Mouse (Mus musculus) heart, postnatal 25 days (tissue): ENCODE results near the gene Defb19. TPM values are rescaled to one million over a fixed set of nuclear protein-coding genes. Genes with fewer than 3 reads are reported as not detected.

Experiments
- DNase-seq: peaks from one replicate; pipeline ENCODE4 v3.0.0; 2022; ENCODE audit warnings: low spot score
- intact Hi-C: fragments of 180-260 bp; cut with DNase I; formaldehyde crosslinking; loops from one replicate; pipeline ENCODE4 v1.15.1; 2025
- total RNA-seq, 2 experiments: library from RNA; stranded (reverse); gene quantifications; 2 replicates each; pipeline ENCODE4 v1.2.3; 2021

Gene Defb19
- total RNA-seq, 2 experiments from 2014 or later, result not detected

DNA sequence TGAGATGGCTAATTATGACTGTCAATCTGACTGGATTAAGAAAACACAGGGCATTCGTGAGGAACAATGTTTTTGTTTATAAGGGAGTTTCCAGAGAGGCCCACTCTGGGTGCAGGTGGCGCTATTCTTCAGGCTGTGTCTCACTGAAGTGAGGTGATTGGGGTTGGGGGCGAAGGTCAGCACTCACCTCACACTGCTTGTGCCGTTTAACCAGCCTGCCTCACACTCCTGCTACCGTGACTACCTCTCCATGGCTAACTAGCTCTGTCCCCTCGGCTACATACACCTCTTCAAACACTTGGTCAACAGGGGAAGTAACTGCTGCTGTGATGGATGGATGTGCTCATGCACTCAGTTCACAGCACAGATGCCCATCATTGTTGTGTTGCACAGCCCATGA lies 8.9 kb upstream of the Defb19 start:
- intact Hi-C loops, result loop anchor here (5.0 kb wide), 1 partner anchor 137 kb away; no protein-coding TSS in a partner anchor

DNA sequence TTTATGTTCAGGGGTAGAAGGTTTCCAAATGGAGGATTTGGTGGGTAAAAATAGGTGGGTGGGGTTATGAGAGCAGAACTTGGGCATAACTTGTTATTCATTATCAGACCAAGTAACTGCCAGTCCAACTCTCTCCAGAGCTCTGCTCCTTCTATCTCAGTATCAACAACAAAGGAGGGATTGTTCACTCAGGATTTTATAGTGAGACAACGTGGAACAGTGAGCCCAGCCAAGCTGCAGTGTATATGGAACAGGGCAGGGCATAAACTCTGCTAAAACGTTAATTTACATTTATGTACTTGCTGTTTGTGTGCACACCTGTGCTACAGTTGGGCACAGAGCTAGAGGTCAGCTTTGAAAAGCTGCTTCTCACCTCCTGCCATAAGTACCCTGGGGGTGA lies 8.3 kb upstream of the Defb19 start:
- intact Hi-C loops, result loop anchor here (5.0 kb wide), 1 partner anchor 136 kb away; no protein-coding TSS in a partner anchor
- no peak for DNase-seq

More for the DNA sequence above, 8.9 kb upstream of the Defb19 start:
- no peak for DNase-seq

DNA sequence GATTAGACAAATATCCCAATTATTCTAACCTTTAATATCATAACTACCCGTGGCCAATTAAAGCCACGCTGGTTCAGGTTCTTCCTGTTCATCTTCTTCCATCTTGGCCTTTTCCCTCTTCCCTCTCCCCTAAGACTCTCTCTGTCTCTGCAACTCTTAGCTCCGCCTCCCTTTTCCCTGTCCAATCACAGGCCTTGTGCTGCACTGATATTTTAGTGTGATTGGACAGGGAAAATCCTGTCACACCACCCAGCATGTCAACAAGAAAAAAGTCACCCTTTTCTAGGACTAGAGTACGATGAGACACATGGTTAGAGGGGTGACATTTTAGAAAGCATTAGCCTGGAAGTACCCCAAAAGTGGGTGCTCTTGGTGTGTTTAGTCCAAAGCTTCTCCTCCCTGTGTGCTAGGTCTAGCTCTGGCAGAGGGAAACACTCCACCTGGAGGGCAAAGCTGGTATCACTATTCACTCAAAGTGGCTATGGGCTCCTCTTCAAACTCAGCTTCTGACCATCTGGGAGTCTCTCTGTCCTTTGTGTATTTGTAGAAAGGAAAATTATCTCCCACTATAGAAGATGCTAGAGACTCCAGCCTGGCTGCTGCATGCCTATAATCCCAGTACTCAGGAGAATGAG lies 6.9 kb upstream of the Defb19 start:
- DNase-seq, result no peak
- intact Hi-C loops, result loop anchor here (5.0 kb wide), 1 partner anchor 135 kb away; no protein-coding TSS in a partner anchor

DNA sequence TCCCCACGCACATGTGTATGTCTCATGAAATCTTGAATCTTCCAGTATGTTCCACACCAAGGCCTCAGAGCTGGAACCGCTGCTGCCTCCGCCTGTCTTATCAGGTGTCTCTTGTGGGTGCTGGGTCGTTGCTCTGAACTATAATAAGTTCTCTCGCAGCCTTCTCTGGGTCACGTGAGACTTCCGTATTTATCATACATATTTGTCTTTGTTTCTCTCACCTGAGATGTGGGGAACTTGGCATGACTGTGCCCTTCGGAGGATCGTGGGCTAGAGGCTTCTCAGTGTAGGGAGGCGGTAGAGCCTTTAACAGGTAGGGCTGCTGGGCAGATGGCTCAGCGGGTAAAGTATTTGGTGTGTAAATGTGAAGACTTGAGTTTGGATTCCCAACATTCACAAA lies 500 bp upstream of the Defb19 start:
- no peak for DNase-seq
- intact Hi-C loops, result no loop called here

DNA sequence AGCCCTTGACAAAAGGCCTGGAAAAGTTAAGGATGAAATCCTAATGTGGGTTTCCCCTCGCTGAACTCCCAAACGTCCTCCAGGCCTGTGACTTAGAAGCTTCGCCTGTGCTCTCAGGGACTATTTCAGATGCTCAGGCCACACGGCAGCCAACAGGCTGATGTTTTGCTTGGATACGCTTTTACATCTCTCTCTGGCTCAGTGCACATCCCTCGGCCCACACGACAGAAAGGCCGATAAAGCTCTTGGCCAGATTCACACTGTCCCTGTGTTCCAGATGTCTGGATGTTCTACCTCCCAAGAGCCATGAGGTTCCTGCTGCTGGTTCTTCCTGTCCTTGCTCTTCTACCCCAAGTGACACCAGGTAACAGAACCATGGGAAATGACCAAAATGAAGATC lies 6.6 kb downstream of the Defb19 start:
- intact Hi-C loops, result no loop called here
- DNase-seq, result peak; percentile 7

DNA sequence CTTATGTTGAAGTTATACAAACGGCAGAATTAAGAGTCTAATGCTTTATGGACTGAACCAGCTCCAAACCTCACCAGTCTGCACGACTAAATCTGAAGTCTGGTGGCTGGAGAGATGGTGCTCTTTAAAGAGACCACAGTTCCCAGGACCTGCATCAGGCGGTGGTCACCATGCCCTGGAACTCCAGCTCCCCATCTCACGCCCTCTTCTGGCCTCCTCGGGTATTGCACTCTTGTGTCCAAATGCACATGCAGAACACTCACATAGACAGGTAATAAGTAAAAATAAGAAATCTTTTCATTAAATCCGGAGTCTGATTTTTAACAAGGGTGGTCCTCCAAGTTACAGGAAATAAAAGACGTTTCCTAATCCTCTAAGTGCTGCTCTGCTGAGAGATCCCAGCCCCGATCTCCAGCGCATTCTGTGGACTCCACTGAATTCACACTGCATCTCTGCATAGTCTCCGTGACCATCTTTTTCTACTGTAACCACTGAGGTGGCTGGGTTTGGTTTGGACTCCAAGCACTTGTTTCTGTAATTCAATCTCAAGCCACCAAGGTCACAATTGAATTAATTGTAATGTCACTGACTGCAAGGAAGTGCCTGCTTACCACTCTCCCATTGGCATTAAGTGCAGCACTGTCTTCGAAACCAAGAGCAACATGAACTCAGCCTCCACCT lies 7.9 kb downstream of the Defb19 start, which contains the start of gene Defb21:
Gene Defb21, plus strand, starts transcription at position 631 of the 681 bp plus-strand sequence.
- no peak for DNase-seq
- intact Hi-C loops, result no loop called here

DNA sequence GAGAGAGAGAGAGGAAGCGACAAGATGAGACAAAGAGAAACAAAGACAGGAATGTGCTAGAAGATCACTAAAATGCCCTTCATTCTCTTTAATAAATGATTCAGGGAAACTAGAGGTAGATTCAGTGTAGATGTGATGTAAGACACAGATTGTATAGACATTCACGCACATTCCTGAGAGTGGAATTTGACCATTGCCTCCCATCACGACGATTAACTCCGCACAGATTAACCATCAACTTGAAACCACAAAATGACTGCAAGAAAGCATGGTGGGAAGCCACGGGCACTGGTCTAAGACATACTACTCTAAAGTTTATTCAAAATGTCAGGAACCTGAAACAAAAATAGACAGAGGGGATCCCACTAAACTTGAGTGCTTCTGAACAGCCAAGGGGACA lies 9.8 kb downstream of the Defb19 start:
- no peak for DNase-seq
- intact Hi-C loops, result no loop called here

DNA sequence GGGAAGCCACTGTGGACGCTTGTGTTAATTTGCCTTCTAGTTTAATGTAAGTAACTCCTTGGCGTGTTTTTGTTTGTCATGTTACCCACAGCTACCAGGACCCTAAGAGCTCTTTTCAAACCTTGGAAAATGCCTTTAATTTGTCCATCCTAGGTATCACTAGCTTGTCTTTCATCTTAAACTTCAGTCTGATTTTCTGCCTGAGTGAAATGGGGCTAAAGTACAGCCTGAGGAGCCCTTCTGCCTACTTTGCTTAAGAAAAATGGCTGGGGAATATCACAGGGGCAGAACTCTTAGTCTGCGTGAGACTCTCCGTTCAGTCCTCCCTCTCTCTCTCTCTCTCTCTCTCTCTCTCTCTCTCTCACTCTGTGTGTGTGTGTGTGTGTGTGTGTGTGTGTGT lies 10.2 kb downstream of the Defb19 start:
- no peak for DNase-seq
- intact Hi-C loops, result no loop called here

DNA sequence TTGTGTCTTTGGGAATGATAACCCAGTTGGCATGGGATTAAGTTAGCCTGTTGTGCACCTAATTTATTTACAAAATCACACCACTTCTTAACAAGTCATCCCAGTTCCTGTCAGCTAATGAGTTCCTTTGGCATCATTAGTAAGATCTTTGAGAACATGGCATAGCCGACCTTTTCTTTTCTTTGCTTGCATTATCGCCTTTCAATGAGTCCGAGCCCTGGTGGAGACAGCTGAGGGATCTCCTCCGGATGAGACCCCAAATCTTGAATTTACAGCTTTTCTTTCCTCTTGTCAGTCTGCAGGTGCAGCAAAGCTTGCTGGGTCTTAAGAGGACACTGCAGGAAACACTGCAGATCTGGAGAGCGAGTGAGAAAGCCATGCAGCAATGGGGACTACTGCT lies 11.1 kb downstream of the Defb19 start, which contains the start of gene Gm17416:
Gene Gm17416, plus strand, starts transcription at position 301 of the 400 bp plus-strand sequence.
- intact Hi-C loops, result no loop called here
- DNase-seq, result no peak

DNA sequence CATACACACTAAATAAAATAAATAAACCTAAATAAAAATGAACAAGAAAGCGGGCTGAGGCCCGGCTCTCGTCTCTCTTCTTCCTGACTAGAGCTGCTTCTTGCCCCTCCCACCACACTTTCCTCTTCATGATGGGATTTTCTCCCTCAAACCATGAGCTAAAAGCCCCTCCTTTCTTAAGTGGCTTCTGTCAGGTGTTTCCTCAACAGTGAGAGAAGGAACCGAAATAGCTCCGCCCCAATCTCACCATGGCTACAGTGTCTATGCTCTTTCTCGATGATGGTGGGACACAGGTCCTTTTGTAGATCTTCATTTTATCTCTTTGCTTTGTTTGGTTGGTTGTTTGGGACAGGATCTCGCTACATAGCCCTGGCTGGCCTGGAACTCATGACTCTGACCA lies 23.5 kb downstream of the Defb19 start:
- intact Hi-C loops, result loop anchor here (5.0 kb wide), 1 partner anchor 46 kb away; the partner anchor contains the start of gene Defb36
- DNase-seq, result no peak

DNA sequence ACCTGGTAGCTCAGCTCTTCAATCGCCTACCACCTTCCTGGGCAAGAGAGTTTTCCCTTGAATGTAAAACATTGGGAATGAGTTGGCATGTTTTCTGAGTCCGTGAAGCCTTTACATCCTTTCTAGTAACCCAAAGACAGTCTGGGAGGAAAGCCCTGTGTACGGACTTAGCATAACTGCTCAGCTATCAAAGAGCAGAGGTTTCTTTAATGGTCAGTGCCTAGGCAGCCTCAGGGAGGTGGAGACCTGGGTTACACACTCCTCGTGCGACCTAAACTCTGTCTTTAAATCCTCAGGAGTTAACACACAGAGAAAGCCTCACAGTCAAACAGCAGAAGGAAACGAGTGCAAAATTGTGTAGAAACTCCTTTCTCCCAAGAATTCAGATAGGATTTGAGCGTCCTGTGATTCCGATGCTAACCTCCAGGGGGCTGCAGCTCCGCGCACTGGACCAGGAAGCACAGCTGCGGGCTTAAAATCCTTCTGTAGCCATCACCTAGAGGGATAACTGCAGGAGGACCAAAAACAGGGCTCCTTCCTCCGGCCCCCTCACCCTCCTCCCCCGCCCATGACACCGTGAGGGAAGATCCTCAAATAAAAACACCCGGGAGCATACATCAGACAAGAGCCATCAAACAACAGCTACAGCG lies 26.2 kb downstream of the Defb19 start:
- intact Hi-C loops, result loop anchor here (5.0 kb wide), 1 partner anchor 103 kb away; no protein-coding TSS in a partner anchor
- no peak for DNase-seq

DNA sequence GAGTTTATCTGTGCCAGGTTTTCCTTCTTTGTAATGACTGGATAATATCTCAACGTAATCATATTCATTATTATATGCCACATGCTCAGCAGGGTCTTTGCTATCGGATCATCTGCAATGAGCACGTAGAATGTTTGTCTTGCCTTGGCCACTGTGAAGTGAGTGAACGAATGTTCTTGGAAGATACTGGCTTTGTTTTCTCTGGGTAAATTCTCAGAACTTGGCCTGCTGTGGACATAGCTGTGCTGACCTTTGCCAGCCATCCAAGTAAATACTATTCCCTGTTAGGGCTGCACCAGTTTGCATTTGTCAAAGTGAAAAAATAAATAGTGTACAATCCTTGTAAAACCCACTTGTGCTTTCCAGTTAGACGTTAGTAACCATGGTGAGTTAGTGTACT lies 32.0 kb downstream of the Defb19 start:
- intact Hi-C loops, result no loop called here
- DNase-seq, result no peak

DNA sequence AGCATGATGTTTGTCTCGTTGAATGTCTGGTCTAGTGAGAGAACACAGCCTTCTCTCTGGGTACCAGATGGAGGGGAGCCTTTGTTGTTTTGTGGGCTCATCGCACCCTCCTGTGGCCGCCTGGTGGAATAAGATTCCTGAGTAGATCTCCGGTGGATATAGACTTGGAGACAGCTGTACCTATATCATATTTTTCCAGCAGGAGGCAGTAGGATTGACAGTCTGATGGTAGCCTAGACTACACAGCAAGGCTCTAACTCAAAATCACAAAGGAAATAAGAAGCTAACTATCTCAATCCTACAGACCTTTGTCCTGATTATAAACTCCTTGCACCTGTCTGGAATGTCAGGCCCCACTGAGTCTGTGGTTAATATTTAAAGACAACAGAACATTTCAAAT lies 35.4 kb downstream of the Defb19 start:
- intact Hi-C loops, result no loop called here

DNA sequence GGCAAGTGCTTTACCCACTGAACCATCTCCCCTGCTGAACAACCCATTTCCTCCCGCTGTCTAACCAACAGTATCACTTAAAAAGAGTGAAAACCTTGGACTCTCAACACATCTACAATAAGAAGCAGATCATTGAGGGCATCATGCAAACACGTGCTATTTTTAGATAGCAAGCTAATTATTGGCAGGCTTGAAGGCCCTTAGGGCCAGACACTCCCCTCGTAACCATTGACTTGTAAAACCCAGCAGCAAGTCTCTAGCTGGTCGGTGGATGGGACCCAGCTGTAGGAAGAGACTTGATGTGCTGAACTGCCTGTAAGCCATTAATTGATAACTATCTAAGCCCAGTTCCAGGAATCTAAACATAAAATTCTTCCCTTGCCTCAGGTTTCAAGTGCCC lies 36.6 kb downstream of the Defb19 start:
- DNase-seq, result no peak
- intact Hi-C loops, result no loop called here

More for the DNA sequence above, 35.4 kb downstream of the Defb19 start:
- no peak for DNase-seq

DNA sequence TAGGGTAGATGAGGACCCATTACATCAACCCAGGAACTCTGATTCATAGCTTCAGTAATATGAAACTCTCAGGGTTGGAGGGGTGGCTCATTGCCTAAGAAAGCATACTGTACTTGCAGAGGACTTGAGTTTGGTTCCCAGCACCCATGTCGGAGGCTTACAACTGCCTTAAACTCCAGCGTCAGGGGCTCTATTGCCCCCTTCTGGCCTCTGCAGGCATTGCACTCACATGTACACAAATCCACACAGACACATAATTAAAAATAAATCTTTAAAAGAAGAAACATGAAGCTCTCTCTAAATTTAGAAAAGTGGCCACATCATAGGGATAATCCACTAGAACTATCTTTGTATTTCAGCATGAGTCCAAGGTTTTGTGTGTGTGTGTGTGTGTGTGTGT lies 37.2 kb downstream of the Defb19 start:
- intact Hi-C loops, result no loop called here

DNA sequence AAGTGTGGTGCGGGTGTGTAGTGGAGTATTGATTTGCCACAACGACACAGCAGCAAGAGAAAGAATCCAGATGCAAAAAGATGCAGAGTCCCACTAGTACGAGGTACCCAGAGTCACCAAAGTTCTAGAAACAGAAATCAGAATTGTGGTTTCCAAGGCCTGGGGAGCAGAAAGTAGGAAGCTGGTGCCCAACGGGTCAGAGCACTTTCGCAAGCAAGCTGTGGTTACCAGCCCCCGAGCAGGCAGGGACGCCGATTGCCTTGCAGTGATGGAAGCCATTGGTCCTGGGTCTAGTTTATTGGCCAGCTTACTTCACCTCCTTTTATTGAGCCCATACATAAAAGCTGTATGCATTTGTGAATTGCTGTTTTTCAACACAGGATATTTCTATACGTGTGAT lies 38.1 kb downstream of the Defb19 start:
- DNase-seq, result no peak
- intact Hi-C loops, result no loop called here

More for the DNA sequence above, 37.2 kb downstream of the Defb19 start:
- no peak for DNase-seq

DNA sequence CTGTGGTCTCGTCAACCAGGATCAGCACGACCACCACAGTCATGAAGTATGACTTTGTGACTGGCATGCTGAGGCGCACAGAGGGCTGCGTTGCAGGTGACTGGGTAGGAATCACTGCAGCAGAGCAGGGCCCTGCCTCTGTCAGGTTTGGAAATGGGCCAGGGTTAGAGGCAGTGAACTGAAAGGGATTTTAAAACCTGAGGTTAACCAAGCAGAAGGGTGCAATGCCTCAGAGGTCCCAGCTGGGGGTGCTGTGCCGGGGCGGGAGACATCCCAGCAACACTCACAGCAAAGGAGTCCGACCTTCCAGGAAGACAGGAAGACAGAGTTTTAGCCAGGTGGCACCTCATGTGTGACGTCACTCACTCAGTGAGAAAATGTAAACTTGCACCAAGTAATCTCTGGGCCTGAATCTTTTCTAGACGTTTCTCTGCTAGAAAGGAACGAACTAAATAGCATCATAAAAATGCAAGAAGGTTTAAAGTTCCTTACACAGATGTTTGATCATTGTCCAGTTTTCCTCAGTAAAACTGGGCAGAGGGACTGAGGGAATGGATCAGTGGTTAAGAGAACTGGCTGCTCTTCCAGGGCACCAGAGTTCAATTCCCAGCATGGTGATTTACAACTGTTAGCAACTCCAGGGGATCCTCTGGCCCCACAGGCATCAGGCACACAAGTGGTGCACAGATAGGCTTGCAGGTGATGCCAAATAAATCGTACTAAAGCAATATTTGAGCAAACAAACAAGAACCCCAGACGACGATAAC lies 40.0 kb downstream of the Defb19 start, which contains the start of gene Defb29:
Gene Defb29, minus strand, starts transcription at position 155 of the 767 bp plus-strand sequence.
- intact Hi-C loops, result no loop called here
- no peak for DNase-seq
